Mouse (Mus musculus): ENCODE measurements at regions not wholly inside any gene's neighbourhood (a gene's known extent, or its start where the extent isn't known, plus 50 kb on each side); places are given as distances from the start of the nearest gene placed in this dataset.

- ATAC-seq (ENCODE audit: extremely low read depth, insufficient number of reproducible peaks, low FRiP score, poor library complexity, severe bottlenecking) = no peak
These were observed 279.5 kb downstream of the Sorl1 start for GRCm38 (mm10) chr9:41844616-41845015.

- no peak for ATAC-seq (ENCODE audit: extremely low read depth, insufficient number of reproducible peaks, low FRiP score, poor library complexity, severe bottlenecking)
These were observed 289.4 kb downstream of the Sorl1 start for GRCm38 (mm10) chr9:41834487-41835404.

- no peak for ATAC-seq (ENCODE audit: extremely low read depth, insufficient number of reproducible peaks, low FRiP score, poor library complexity, severe bottlenecking)
These were observed 290.7 kb downstream of the Sorl1 start for GRCm38 (mm10) chr9:41833408-41833807.

GRCm38 (mm10) chr9:41827356-41827755, 296.7 kb downstream of the Sorl1 start:
- ATAC-seq (ENCODE audit: extremely low read depth, insufficient number of reproducible peaks, low FRiP score, poor library complexity, severe bottlenecking) = no peak

- ATAC-seq (ENCODE audit: extremely low read depth, insufficient number of reproducible peaks, low FRiP score, poor library complexity, severe bottlenecking) = no peak
These were observed 302.7 kb downstream of the Sorl1 start for GRCm38 (mm10) chr9:41821401-41821800.

- ATAC-seq (ENCODE audit: extremely low read depth, insufficient number of reproducible peaks, low FRiP score, poor library complexity, severe bottlenecking) = no peak
These were observed 306.2 kb downstream of the Sorl1 start for GRCm38 (mm10) chr9:41817740-41818461.

GRCm38 (mm10) chr9:41815921-41816320, 308.2 kb downstream of the Sorl1 start:
- ATAC-seq (ENCODE audit: extremely low read depth, insufficient number of reproducible peaks, low FRiP score, poor library complexity, severe bottlenecking) = no peak

- no peak for ATAC-seq (ENCODE audit: extremely low read depth, insufficient number of reproducible peaks, low FRiP score, poor library complexity, severe bottlenecking)
These were observed 314.8 kb downstream of the Sorl1 start for GRCm38 (mm10) chr9:41809291-41809690.

- ATAC-seq (ENCODE audit: extremely low read depth, insufficient number of reproducible peaks, low FRiP score, poor library complexity, severe bottlenecking) = no peak
These were observed 315.3 kb downstream of the Sorl1 start for GRCm38 (mm10) chr9:41808791-41809190.

GRCm38 (mm10) chr9:41806289-41806621, 317.8 kb downstream of the Sorl1 start:
- no peak for ATAC-seq (ENCODE audit: extremely low read depth, insufficient number of reproducible peaks, low FRiP score, poor library complexity, severe bottlenecking)

- ATAC-seq (ENCODE audit: extremely low read depth, insufficient number of reproducible peaks, low FRiP score, poor library complexity, severe bottlenecking) = no peak
These were observed 318.4 kb downstream of the Sorl1 start for GRCm38 (mm10) chr9:41805491-41806288.

GRCm38 (mm10) chr9:41804711-41805331, 319.3 kb downstream of the Sorl1 start:
- no peak for ATAC-seq (ENCODE audit: extremely low read depth, insufficient number of reproducible peaks, low FRiP score, poor library complexity, severe bottlenecking)

- ATAC-seq (ENCODE audit: extremely low read depth, insufficient number of reproducible peaks, low FRiP score, poor library complexity, severe bottlenecking) = no peak
These were observed 320.2 kb downstream of the Sorl1 start for GRCm38 (mm10) chr9:41803680-41804460.

GRCm38 (mm10) chr9:41801376-41801775, 322.7 kb downstream of the Sorl1 start:
- ATAC-seq (ENCODE audit: extremely low read depth, insufficient number of reproducible peaks, low FRiP score, poor library complexity, severe bottlenecking) = no peak

- ATAC-seq (ENCODE audit: extremely low read depth, insufficient number of reproducible peaks, low FRiP score, poor library complexity, severe bottlenecking) = no peak
These were observed 331.3 kb downstream of the Sorl1 start for GRCm38 (mm10) chr9:41792830-41793213.

- ATAC-seq (ENCODE audit: extremely low read depth, insufficient number of reproducible peaks, low FRiP score, poor library complexity, severe bottlenecking) = no peak
These were observed 331.8 kb downstream of the Sorl1 start for GRCm38 (mm10) chr9:41792173-41792829.

- ATAC-seq (ENCODE audit: extremely low read depth, insufficient number of reproducible peaks, low FRiP score, poor library complexity, severe bottlenecking) = no peak
These were observed 332.5 kb downstream of the Sorl1 start for GRCm38 (mm10) chr9:41791501-41792172.

All from neutrophil, adult 5-6 weeks (primary cell).